Mouse (Mus musculus): ENCODE data around the gene Nupr1l. TPM values are rescaled to one million over a fixed set of nuclear protein-coding genes. Genes with fewer than 3 reads are reported as not detected.
A peak's percentile ranks its signal among the peaks of the same experiment; 100 is the strongest.
"Not testable (repeated sequence)": the region's sequence is repeated elsewhere in the genome, so short reads cannot be mapped to it uniquely, and the experiment has no call there.

The Nupr1l gene
- polyA plus RNA-seq, 1 experiment: 5.0 TPM

DNA sequence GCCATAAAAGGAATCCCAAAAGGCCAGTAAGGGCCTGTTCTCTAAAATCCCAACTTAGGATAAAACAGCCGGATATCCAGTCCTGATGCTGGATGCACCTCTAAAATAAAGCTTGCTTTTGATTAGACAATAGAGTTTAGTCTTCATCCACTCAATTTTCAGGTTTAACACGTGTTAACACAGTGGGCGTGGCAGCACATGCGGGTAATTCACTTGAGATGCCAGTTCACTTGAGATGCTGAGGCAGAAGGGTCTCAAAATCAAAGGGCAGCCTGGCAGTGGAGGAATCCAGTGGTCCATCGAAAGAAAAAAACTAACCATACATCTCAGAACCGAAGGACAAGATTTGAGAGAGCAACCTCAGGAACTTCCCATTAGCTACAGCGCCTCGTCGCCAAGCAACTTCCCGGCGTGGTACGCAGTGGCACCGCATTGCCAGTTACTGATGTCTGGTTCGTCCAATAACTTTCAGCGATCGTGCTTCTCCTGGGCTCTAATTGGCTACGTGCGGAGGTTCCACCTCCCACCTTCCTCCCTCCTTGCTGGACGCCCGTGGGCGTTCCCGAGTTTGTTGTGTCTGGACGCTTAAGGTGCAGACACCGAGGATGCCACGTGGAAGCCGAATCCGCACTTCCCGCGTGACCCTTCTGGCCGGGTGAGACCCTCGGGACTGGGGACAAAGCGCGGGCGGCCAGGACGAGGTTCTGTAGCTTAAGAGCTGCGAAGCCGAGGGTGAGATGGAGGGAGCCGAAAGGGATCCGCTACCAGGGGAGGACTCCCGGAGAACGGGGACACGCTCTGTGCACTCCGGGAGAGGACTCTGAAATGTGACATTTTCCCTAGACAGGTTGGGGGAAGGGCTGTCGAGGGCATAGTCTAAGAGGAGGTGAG lies 12.9 kb upstream of the Nupr1l start, which contains the start of gene Zbed5:
Gene Zbed5, plus strand, starts transcription at position 526 of the 891 bp plus-strand sequence.
- TF ChIP-seq POLR2A (IDR thresholded peaks at IDR 0.05; ENCODE audit: low read depth, low read length) (no peak), CTCF (IDR thresholded peaks at IDR 0.05; ENCODE audit: extremely low read depth, insufficient read length, insufficient replicate concordance, low read depth, low read length) (no peak)
- Histone ChIP-seq H3K27ac (ENCODE audit: insufficient read depth, low read depth, low read length) (no peak within 1 kb of the TSS), H3K4me1 (ENCODE audit: control insufficient read depth, insufficient read depth, insufficient read length, low read length) (no peaks in the 10 kb centered on the region), H3K36me3 (ENCODE audit: control insufficient read depth, insufficient read depth, low read length) (no peaks in the 10 kb centered on the region), H3K27me3 (ENCODE audit: control insufficient read depth, insufficient read depth, low read length) (no peaks in the 10 kb centered on the region), H3K4me3 (ENCODE audit: low read depth, low read length) (peak within 1 kb of the TSS; percentile 83)
- 2% methylated on average over 44 of the region's 44 CpGs for WGBS

DNA sequence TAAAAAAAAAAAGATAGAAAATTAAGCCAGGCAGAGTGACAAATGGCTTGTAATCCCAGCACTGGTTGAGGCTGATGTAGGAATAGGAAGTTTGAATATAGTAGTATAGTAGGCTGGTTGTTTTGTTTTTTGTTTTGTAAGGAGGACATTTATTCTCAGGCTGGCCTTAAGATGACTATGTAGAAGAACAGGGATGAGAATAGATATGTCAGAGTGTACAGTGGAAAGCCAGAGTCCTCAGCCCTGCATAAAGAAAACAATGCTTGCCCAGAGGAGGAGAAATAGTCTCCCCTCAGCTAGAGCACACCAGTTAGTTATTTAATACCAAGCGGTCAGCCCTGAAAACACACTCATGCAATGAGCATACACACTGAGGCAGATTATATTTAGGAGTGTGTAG lies 9.9 kb upstream of the Nupr1l start, which contains the start of gene Phkg1:
Gene Phkg1, minus strand, starts transcription at position 101 of the 400 bp plus-strand sequence.
- no peak for TF ChIP-seq POLR2A (IDR thresholded peaks at IDR 0.05; ENCODE audit: low read depth, low read length)
- no peaks in the 10 kb centered on the region for H3K27me3 ChIP-seq (ENCODE audit: control insufficient read depth, insufficient read depth, low read length)
- 96% methylated on average over 1 of the region's 1 CpGs for WGBS
- H3K27ac ChIP-seq (ENCODE audit: insufficient read depth, low read depth, low read length): no peak within 1 kb of the TSS
- H3K4me1 ChIP-seq (ENCODE audit: control insufficient read depth, insufficient read depth, insufficient read length, low read length): no peaks in the 10 kb centered on the region
- no peaks in the 10 kb centered on the region for H3K36me3 ChIP-seq (ENCODE audit: control insufficient read depth, insufficient read depth, low read length)
- H3K4me3 ChIP-seq (ENCODE audit: low read depth, low read length): no peak within 1 kb of the TSS

DNA sequence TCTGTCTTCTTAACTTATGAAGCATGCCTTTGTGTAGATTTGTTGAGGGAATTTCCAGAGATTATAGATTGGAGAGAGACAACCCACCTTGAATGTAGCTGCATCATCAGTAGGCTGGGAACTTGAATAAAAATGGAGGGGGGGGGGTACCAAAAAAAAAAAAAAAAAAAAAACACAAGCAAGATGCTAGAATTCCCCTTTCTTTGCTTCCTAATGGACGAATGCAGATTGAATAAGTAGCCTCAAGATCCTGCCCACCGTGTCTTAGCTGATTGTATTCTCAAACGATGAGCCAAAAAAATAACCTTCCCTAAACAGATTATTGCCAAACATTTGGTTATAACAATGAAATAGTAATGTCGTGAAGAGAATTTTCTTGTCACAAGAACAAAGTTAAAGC lies 565 bp upstream of the Nupr1l start:
- Histone ChIP-seq H3K36me3 (ENCODE audit: control insufficient read depth, insufficient read depth, low read length) (no peaks in the 10 kb centered on the region), H3K27me3 (ENCODE audit: control insufficient read depth, insufficient read depth, low read length) (no peaks in the 10 kb centered on the region), H3K27ac (ENCODE audit: insufficient read depth, low read depth, low read length) (no peak overlapping the region), H3K4me3 (ENCODE audit: low read depth, low read length) (no peak overlapping the region), H3K4me1 (ENCODE audit: control insufficient read depth, insufficient read depth, insufficient read length, low read length) (peaks cover 4% of the 10 kb centered on the region; the same call in 1 of the 2 replicates)
- TF ChIP-seq CTCF (IDR thresholded peaks at IDR 0.05; ENCODE audit: extremely low read depth, insufficient read length, insufficient replicate concordance, low read depth, low read length): no peak
- no peak for TF ChIP-seq POLR2A (IDR thresholded peaks at IDR 0.05; ENCODE audit: low read depth, low read length)
- 22% methylated on average over 4 of the region's 4 CpGs for WGBS

DNA sequence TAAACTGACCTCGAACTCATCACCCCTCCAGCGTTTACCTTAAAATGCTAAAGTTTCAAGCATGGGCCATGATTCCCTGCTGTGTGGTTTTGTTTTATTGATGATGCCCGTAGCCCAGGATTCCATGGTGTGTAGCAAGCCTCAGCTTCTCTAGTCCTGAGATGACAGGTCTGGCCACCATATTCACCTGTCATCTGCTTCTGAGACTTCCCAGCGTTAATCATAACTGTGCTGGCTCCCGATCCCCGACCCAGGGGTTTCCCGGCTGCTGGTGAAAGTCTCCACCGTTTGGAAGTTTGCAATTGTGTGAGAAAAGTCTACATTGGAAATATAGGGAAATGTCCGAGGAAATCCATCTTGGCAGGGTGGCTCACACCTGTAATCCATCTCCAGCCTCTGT lies 807 bp downstream of the Nupr1l start:
- Histone ChIP-seq H3K4me3 (ENCODE audit: low read depth, low read length) (no peak overlapping the region), H3K27ac (ENCODE audit: insufficient read depth, low read depth, low read length) (no peak overlapping the region), H3K36me3 (ENCODE audit: control insufficient read depth, insufficient read depth, low read length) (no peaks in the 10 kb centered on the region), H3K4me1 (ENCODE audit: control insufficient read depth, insufficient read depth, insufficient read length, low read length) (peaks cover 4% of the 10 kb centered on the region; the same call in 1 of the 2 replicates), H3K27me3 (ENCODE audit: control insufficient read depth, insufficient read depth, low read length) (no peaks in the 10 kb centered on the region)
- 67% methylated on average over 9 of the region's 9 CpGs for WGBS
- TF ChIP-seq CTCF (IDR thresholded peaks at IDR 0.05; ENCODE audit: extremely low read depth, insufficient read length, insufficient replicate concordance, low read depth, low read length) (no peak), POLR2A (IDR thresholded peaks at IDR 0.05; ENCODE audit: low read depth, low read length) (no peak)

DNA sequence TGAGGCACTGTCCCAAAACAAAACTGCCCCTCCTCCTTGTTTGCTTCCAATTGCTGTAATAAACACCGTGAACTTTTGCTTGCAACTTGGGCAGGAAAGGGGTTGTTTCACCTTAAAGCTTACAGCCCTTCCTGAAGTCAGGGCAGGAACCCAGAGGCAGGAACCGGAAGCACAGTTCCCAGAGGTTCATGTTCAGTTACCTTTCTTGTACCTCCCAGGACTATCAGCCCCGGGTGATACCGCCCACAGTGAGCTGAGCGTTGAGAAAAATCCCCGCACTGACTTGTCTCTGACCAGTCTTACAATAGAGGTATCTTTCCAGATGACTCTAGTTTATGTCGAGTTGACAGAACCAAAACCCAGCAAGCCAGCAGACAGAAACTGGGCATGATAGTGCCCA lies 1.3 kb downstream of the Nupr1l start:
- Histone ChIP-seq H3K4me3 (ENCODE audit: low read depth, low read length) (no peak overlapping the region), H3K27me3 (ENCODE audit: control insufficient read depth, insufficient read depth, low read length) (no peaks in the 10 kb centered on the region), H3K4me1 (ENCODE audit: control insufficient read depth, insufficient read depth, insufficient read length, low read length) (peaks cover 4% of the 10 kb centered on the region; the same call in 1 of the 2 replicates), H3K27ac (ENCODE audit: insufficient read depth, low read depth, low read length) (no peak overlapping the region), H3K36me3 (ENCODE audit: control insufficient read depth, insufficient read depth, low read length) (no peaks in the 10 kb centered on the region)
- WGBS: 74% methylated on average over 7 of the region's 7 CpGs
- TF ChIP-seq POLR2A (IDR thresholded peaks at IDR 0.05; ENCODE audit: low read depth, low read length) (no peak), CTCF (IDR thresholded peaks at IDR 0.05; ENCODE audit: extremely low read depth, insufficient read length, insufficient replicate concordance, low read depth, low read length) (no peak)

DNA sequence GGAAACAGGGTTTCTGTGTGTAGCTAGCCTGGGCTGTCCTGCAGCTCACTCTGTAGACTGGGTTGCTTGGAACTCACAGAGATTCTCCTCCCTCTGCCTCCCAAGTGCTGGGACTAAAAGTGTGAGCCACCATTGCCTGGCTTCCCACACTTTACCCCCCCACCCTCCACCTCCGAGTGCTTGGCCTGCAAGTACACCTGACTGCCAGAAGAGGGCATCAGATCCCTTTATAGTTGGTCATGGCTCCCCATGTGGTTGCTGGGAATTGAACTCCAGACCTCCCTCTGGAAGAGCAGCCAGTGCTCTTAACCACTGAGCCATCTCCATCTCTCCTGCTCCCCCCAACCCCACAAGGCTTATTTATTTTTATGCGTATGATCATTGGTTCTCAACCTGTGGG lies 5.7 kb downstream of the Nupr1l start:
- 36% methylated on average over 2 of the region's 2 CpGs for WGBS
- no peaks in the 10 kb centered on the region for H3K36me3 ChIP-seq (ENCODE audit: control insufficient read depth, insufficient read depth, low read length)
- H3K27ac ChIP-seq (ENCODE audit: insufficient read depth, low read depth, low read length): no peak overlapping the region
- TF ChIP-seq CTCF (IDR thresholded peaks at IDR 0.05; ENCODE audit: extremely low read depth, insufficient read length, insufficient replicate concordance, low read depth, low read length) (peak; percentile 63; the same call in 1 of the 2 replicates), POLR2A (IDR thresholded peaks at IDR 0.05; ENCODE audit: low read depth, low read length) (no peak)
- peaks cover under 1% of the 10 kb centered on the region; the same call in 1 of the 2 replicates for H3K4me1 ChIP-seq (ENCODE audit: control insufficient read depth, insufficient read depth, insufficient read length, low read length)
- H3K4me3 ChIP-seq (ENCODE audit: low read depth, low read length): no peak overlapping the region
- H3K27me3 ChIP-seq (ENCODE audit: control insufficient read depth, insufficient read depth, low read length): no peaks in the 10 kb centered on the region

DNA sequence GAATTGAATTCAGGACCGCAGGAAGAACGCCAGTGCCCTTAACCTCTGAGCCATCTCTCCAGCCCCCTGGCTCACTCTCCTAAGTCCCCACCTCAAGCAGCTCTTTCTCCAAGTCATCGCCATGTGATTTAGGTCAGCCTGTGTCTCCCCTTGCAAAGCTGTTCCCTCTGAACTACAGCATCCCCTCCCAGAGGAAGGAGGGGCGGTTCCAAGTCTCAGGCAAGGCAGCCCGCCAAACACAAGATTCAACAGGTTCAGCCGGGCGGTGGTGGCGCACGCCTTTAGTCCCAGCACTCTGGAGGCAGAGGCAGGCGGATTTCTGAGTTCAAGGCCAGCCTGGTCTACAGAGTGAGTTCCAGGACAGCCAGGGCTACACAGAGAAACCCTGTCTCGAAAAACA lies 7.2 kb downstream of the Nupr1l start:
- not testable (repeated sequence) for H3K27ac ChIP-seq (ENCODE audit: insufficient read depth, low read depth, low read length); H3K27me3 ChIP-seq (ENCODE audit: control insufficient read depth, insufficient read depth, low read length); H3K4me1 ChIP-seq (ENCODE audit: control insufficient read depth, insufficient read depth, insufficient read length, low read length); H3K4me3 ChIP-seq (ENCODE audit: low read depth, low read length); H3K36me3 ChIP-seq (ENCODE audit: control insufficient read depth, insufficient read depth, low read length)
- 67% methylated on average over 11 of the region's 11 CpGs for WGBS

Data from small intestine, adult 2 months (tissue).